Mouse (Mus musculus) ovary, postnatal 14 days (tissue): ENCODE data around the gene Lrrc29.

Source experiments
- DNase-seq: peaks from one replicate; pipeline ENCODE4 v3.0.0; 2022; ENCODE audit warnings: low spot score

Gene Lrrc29

DNA sequence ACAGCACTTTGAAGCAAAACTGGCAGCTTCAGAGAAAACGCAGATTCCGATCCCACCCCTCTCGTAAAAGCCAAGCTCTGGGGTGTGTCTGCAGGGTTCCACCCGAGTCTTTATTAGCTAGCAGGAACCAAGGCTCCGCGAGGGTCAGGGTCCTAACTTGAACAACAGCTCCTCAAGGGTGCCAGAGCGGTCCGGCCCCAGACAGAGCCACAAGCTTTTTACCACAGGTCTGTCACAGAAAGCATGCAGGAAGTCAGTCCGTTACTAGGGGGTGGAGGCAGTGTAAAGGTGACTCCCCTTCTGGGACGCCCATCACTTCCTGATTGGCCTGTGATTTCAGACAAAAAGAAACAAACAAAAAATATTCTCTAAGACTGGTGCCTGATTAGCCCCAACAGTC, 61.0 kb downstream of the Lrrc29 start:
- DNase-seq = no peak

- peak; percentile 62 for DNase-seq
Observed at GRCm38 (mm10) chr8:105264024-105264982, 61.8 kb downstream of the Lrrc29 start, which contains the start of the genes Tradd and Fbxl8. TSS of gene Tradd (minus strand) at chr8:105264609. TSS of gene Fbxl8 (plus strand) at chr8:105264648.

DNA sequence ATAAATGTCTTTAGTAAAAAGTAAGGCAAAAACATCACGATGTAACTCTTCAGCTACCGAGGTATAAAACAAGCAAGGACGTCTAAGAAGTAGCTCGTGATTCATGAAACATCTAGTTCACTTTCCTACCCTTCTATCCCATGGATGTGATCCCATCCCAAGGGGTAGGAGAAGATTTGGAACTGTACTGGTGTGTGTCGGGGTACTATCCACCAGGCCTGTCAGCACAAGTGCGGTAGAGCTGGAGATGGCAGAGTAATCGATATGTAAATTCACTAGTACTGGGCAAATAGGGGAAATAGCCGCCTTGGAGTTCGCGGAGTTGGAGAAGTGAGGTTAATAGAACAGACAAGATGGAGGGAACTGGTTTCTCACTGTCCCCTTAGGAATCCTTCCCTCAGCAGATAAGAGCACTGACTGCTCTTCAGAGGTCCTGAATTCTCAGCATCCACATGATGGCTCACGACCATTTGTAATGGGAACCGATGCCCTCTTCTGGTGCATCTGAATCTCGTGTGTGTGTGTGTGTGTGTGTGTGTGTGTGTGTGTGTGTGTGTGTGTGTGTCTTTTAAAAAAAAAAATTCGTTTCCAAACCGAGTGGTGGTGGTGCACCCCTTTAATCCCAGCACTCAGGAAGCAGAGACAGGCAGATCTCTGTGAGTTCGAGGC, 62.7 kb downstream of the Lrrc29 start:
- DNase-seq = no peak
